In the genomic region with DNA sequence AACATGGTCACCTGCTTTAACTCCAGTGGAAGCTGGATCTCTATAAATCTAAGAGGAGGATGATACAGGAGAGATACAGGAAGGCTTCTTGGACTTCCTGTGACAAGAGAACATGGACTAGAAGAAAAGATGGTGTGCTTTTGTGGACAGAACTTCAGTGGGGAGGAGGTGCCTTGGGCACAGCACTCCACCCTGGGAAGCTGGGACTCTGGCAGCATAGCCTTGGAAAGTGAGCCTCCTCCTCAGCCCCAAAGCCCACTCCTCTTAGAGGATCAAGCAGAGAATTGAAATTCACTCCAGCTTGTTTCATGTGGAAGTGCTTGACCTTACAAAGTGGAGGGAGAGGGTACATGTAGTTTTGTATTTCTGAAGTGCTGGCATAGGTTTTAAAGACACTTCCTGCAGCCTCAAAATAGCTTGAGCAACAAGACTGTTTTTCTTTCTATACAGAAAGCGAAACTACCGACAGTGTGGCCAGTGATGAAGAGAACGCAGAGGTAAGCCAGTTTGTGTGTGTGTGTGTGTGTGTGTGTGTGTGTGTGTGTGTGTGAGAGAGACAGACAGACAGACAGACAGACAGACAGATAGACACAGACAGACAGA, we compare ENCODE assay signal across 9 mouse cellular contexts.
DNase-seq lines count a peak whose midpoint lies in the region; ATAC-seq and TF ChIP-seq lines count a peak whose summit lies in the region.
"Had no signal": no experiment of that assay in that cellular context is flagged by ENCODE, and none has a peak within 500 bp of the region (broad histone marks: within the 10 kb centered on the region; RNA-seq: fewer than 3 reads in every experiment).

No protein-coding gene starts in this region.

- no peaks in the 10 kb centered on the region for H3K27me3 ChIP-seq in intestine, embryonic 14.5 days (replicated peaks; ENCODE audit: control insufficient read depth, insufficient read depth, low read length)

- peaks cover 69% of the 10 kb centered on the region for H3K4me1 ChIP-seq in bone marrow macrophage, adult 2 months (ENCODE audit: control insufficient read depth, insufficient read depth, low read length)
- H3K4me1 ChIP-seq in intestine, embryonic 14.5 days (replicated peaks; ENCODE audit: control insufficient read depth, insufficient read depth, low read length) = peaks cover 20% of the 10 kb centered on the region

- 72% methylated on average over 3 of the region's 3 CpGs for WGBS in intestine, embryonic 14.5 days

- no peak for TF ChIP-seq POLR2A in bone marrow macrophage, adult 2 months (IDR thresholded peaks at IDR 0.05; ENCODE audit: borderline replicate concordance, low read depth, low read length)

- peak overlapping the region; percentile 79 for H3K27ac ChIP-seq in layer of hippocampus, adult 2 months
- H3K27ac ChIP-seq in bone marrow macrophage, adult 2 months (ENCODE audit: insufficient read depth, low read depth, low read length) = peak overlapping the region; percentile 99
- H3K27ac ChIP-seq in intestine, embryonic 14.5 days (ENCODE audit: low read depth) = peak overlapping the region; percentile 54; the same call in 1 of the 2 replicates

- no peak for TF ChIP-seq CTCF in layer of hippocampus, adult 2 months (conservative IDR thresholded peaks at IDR 0.05)
- no peak for TF ChIP-seq CTCF in bone marrow macrophage, adult 2 months (IDR thresholded peaks at IDR 0.05; ENCODE audit: low read depth, low read length)

- no peak overlapping the region for H3K9ac ChIP-seq in intestine, embryonic 14.5 days (ENCODE audit: low read length)

- H3K4me2 ChIP-seq in intestine, embryonic 14.5 days (ENCODE audit: low read length) = no peak overlapping the region

- no peaks in the 10 kb centered on the region for H3K9me3 ChIP-seq in intestine, embryonic 14.5 days (ENCODE audit: control insufficient read depth, low read length)

- no peak overlapping the region for H3K4me3 ChIP-seq in layer of hippocampus, adult 2 months
- H3K4me3 ChIP-seq in bone marrow macrophage, adult 2 months (ENCODE audit: insufficient read depth, low read length) = peak overlapping the region; percentile 12
- H3K4me3 ChIP-seq in intestine, embryonic 14.5 days (ENCODE audit: low read depth, low read length) = no peak overlapping the region
- H3K4me3 ChIP-seq: erythroblast, embryonic 14.5 days had no signal

- no peak for DNase-seq in layer of hippocampus, adult 2 months (ENCODE audit: low spot score in 2 of 2)
- DNase-seq in layer of hippocampus, adult 18-20 months (ENCODE audit: low spot score in 2 of 2) = no peak
- DNase-seq in intestine, embryonic 14.5 days (ENCODE audit: low spot score) = no peak
- DNase-seq in cerebellum, postnatal 36 days = no peak
- no peak for DNase-seq in cerebellum, postnatal 4 days (ENCODE audit: low spot score in 2 of 2)

- peaks cover 16% of the 10 kb centered on the region for H3K36me3 ChIP-seq in intestine, embryonic 14.5 days (ENCODE audit: control insufficient read depth, insufficient read depth, low read length)

- no peak for ATAC-seq in intestine, embryonic 14.5 days (replicated peaks; ENCODE audit: low FRiP score, low TSS enrichment, low read depth)
- ATAC-seq in neutrophil, adult 5-6 weeks (ENCODE audit: extremely low read depth, insufficient number of reproducible peaks, low FRiP score, poor library complexity, severe bottlenecking) = peak; percentile 60
- no peak for ATAC-seq in erythroid progenitor cell, adult 5-6 weeks (replicated peaks; ENCODE audit: low FRiP score, poor library complexity, severe bottlenecking)
